25 mouse cellular contexts compared by ENCODE assay signal in the genomic region with DNA sequence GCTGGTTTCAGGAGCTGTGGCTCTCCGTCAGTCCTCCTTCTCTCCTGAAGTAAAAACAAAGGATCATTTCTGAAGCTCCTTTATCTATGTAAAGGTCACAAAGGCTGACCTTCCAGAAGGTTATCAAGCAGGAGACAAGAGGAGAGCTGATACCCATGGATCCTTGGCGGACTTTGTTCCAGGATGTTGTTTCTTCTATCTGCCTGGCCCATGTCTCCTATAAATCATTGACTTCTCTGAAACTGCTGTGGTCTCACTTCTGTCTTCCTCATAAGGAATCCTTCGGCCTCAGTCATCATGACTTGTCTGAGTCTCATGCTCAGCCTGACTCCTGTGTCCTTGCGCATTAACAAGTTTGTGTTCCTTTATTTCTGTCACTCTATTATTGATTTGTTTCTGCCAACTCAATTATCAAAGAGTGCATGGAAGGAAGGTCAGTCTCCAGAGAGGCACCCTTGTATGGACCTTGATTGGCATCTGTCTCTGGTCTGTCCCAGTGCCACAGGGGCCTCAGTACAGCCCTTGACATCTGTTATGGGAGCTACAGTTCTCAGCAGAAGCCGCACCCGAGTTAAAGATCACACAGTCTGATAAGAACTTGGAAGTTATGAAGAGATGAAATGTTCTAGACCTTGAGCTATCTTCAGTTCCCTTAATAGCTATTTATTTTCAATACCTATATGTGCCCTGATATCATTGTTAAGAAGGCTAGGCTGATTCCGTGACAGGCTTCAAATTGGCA. TPM values are rescaled to one million over a fixed set of nuclear protein-coding genes. Genes with fewer than 3 reads are reported as not detected.
A peak's percentile ranks its signal among the peaks of the same experiment; 100 is the strongest.
DNase-seq lines count a peak whose midpoint lies in the region; ATAC-seq and TF ChIP-seq lines count a peak whose summit lies in the region.
"Had no signal": no experiment of that assay in that cellular context is flagged by ENCODE, and none has a peak within 500 bp of the region (broad histone marks: within the 10 kb centered on the region; RNA-seq: fewer than 3 reads in every experiment).

No protein-coding gene starts in this region.

- no peak overlapping the region for H3K4me2 ChIP-seq in intestine, embryonic 14.5 days (ENCODE audit: low read length)
- no peak overlapping the region for H3K4me2 ChIP-seq in intestine, postnatal 0 days (replicated peaks; ENCODE audit: low read depth)
- no peak overlapping the region for H3K4me2 ChIP-seq in forebrain, embryonic 15.5 days (replicated peaks)
- H3K4me2 ChIP-seq: forebrain, embryonic 13.5 days; hindbrain, embryonic 12.5 days; hindbrain, embryonic 15.5 days had no signal

- 66% methylated on average over 7 of the region's 7 CpGs for WGBS in intestine, embryonic 14.5 days
- WGBS in intestine, postnatal 0 days = 41% methylated on average over 7 of the region's 7 CpGs
- 95% methylated on average over 7 of the region's 7 CpGs for WGBS in forebrain, embryonic 15.5 days

- H3K27me3 ChIP-seq in intestine, embryonic 14.5 days (replicated peaks; ENCODE audit: control insufficient read depth, insufficient read depth, low read length) = no peaks in the 10 kb centered on the region
- no peaks in the 10 kb centered on the region for H3K27me3 ChIP-seq in intestine, postnatal 0 days (replicated peaks; ENCODE audit: control insufficient read depth, insufficient read depth, low read length)
- no peaks in the 10 kb centered on the region for H3K27me3 ChIP-seq in forebrain, embryonic 15.5 days
- H3K27me3 ChIP-seq: forebrain, embryonic 13.5 days; hindbrain, embryonic 12.5 days; hindbrain, embryonic 15.5 days had no signal

- H3K4me3 ChIP-seq in intestine, embryonic 14.5 days (ENCODE audit: low read depth, low read length) = no peak overlapping the region
- H3K4me3 ChIP-seq in intestine, postnatal 0 days (ENCODE audit: low read depth, low read length) = no peak overlapping the region
- H3K4me3 ChIP-seq in forebrain, embryonic 15.5 days = no peak overlapping the region
- H3K4me3 ChIP-seq: forebrain, embryonic 10.5 days; forebrain, embryonic 13.5 days; heart, adult 2 months; heart, embryonic 10.5 days; hindbrain, embryonic 12.5 days; hindbrain, embryonic 15.5 days had no signal

- no peaks in the 10 kb centered on the region for H3K4me1 ChIP-seq in intestine, embryonic 14.5 days (replicated peaks; ENCODE audit: control insufficient read depth, insufficient read depth, low read length)
- no peaks in the 10 kb centered on the region for H3K4me1 ChIP-seq in intestine, postnatal 0 days (replicated peaks; ENCODE audit: control insufficient read depth, insufficient read depth, low read length)
- no peaks in the 10 kb centered on the region for H3K4me1 ChIP-seq in forebrain, embryonic 15.5 days
- H3K4me1 ChIP-seq: forebrain, embryonic 13.5 days had no signal

- no peaks in the 10 kb centered on the region for H3K9me3 ChIP-seq in intestine, embryonic 14.5 days (ENCODE audit: control insufficient read depth, low read length)
- no peaks in the 10 kb centered on the region for H3K9me3 ChIP-seq in intestine, postnatal 0 days (ENCODE audit: control insufficient read depth)
- H3K9me3 ChIP-seq in forebrain, embryonic 15.5 days = no peaks in the 10 kb centered on the region
- H3K9me3 ChIP-seq: forebrain, embryonic 10.5 days; forebrain, embryonic 13.5 days; heart, embryonic 10.5 days; hindbrain, embryonic 12.5 days; hindbrain, embryonic 15.5 days had no signal

- TF ChIP-seq CTCF in intestine, postnatal 0 days (IDR thresholded peaks at IDR 0.05; ENCODE audit: low read depth) = no peak

- peak; percentile 11 for DNase-seq in 3T3-L1 (ENCODE audit: low read depth, low spot score)
- DNase-seq in intestine, embryonic 14.5 days (ENCODE audit: low spot score) = no peak
- DNase-seq in yolk sac, embryonic 10.5 days (ENCODE audit: low spot score) = peak; percentile 81
- DNase-seq in left cerebral cortex, adult 8-10 months (ENCODE audit: low spot score in 2 of 2) = no peak
- no peak for DNase-seq in left cerebral cortex, adult 9 months (ENCODE audit: low spot score in 2 of 2)
- DNase-seq: adrenal gland, adult 8-10 months; adrenal gland, postnatal 25 days; cerebellum, adult 11-12 months; cerebellum, adult 8-10 months; cerebellum, postnatal 10 days; cerebellum, postnatal 36 days; forebrain, postnatal 0 days; gastrocnemius, postnatal 25 days; heart, adult 2 months had no signal

- no peak overlapping the region for H3K9ac ChIP-seq in intestine, embryonic 14.5 days (ENCODE audit: low read length)
- H3K9ac ChIP-seq in intestine, postnatal 0 days (ENCODE audit: low read depth, low read length) = no peak overlapping the region
- H3K9ac ChIP-seq in forebrain, embryonic 15.5 days (replicated peaks) = no peak overlapping the region
- H3K9ac ChIP-seq: forebrain, embryonic 13.5 days; forebrain, postnatal 0 days; hindbrain, embryonic 12.5 days; hindbrain, embryonic 15.5 days had no signal

- ATAC-seq in intestine, embryonic 14.5 days (replicated peaks; ENCODE audit: low FRiP score, low TSS enrichment, low read depth) = peak; percentile 81
- ATAC-seq in intestine, postnatal 0 days = peak; percentile 96
- no peak for ATAC-seq in forebrain, embryonic 15.5 days (replicated peaks)
- ATAC-seq: activated CD4-positive, CD25-positive, alpha-beta regulatory T cell, adult 4 months; CD4-positive, CD25-positive, alpha-beta regulatory T cell, adult 4 months; forebrain, embryonic 13.5 days; forebrain, postnatal 0 days had no signal

- H3K27ac ChIP-seq in intestine, embryonic 14.5 days (ENCODE audit: low read depth) = no peak overlapping the region
- peak overlapping the region; percentile 23; the same call in 1 of the 2 replicates for H3K27ac ChIP-seq in intestine, postnatal 0 days (ENCODE audit: low read depth, low read length)
- H3K27ac ChIP-seq in forebrain, embryonic 15.5 days (replicated peaks) = no peak overlapping the region
- H3K27ac ChIP-seq: forebrain, embryonic 10.5 days; forebrain, embryonic 13.5 days; heart, adult 2 months; heart, embryonic 10.5 days; hindbrain, embryonic 12.5 days; hindbrain, embryonic 15.5 days had no signal

- H3K36me3 ChIP-seq in intestine, embryonic 14.5 days (ENCODE audit: control insufficient read depth, insufficient read depth, low read length) = no peaks in the 10 kb centered on the region
- no peaks in the 10 kb centered on the region for H3K36me3 ChIP-seq in intestine, postnatal 0 days (ENCODE audit: control insufficient read depth, insufficient read depth)
- H3K36me3 ChIP-seq in forebrain, embryonic 15.5 days = no peaks in the 10 kb centered on the region
- H3K36me3 ChIP-seq: forebrain, embryonic 10.5 days; heart, embryonic 10.5 days; hindbrain, embryonic 12.5 days; hindbrain, embryonic 15.5 days had no signal

RNA-seq across cellular contexts. Expression of a gene that starts 53.2 kb away (rescaled TPM):
- polyA plus RNA-seq in intestine, embryonic 14.5 days (2014; fragmentation: Nextera tagmentation; extraction: Ambion mirVana) = 0.20 and 0.78 TPM in 2 replicates
- polyA plus RNA-seq in intestine, postnatal 0 days (2015; fragmentation: Nextera tagmentation; extraction: Ambion mirVana) = 0.13 and 0.25 TPM in 2 replicates
- total RNA-seq in left cerebral cortex, adult 8-10 months (2022) = 1 to 10 TPM; 3.7 to 5.0 (median 4.4) TPM
- polyA plus RNA-seq in forebrain, embryonic 15.5 days (2015; fragmentation: Nextera tagmentation; extraction: Ambion mirVana) = 0.38 and 0.84 TPM in 2 replicates
- polyA plus RNA-seq: C2C12; embryonic facial prominence, embryonic 11.5 days; forebrain, embryonic 10.5 days had no signal

Comparison
In these comparisons a context has a peak if more than half of its experiments do, and no peak if none do; other contexts are left out.
1. DNase-seq: peak in 3T3-L1 (single experiment) and yolk sac, embryonic 10.5 days (single experiment); none in intestine, embryonic 14.5 days (single experiment), left cerebral cortex, adult 8-10 months (0 of 2) and left cerebral cortex, adult 9 months (0 of 2).